15 mouse cellular contexts compared by ENCODE assay signal in the genomic region with DNA sequence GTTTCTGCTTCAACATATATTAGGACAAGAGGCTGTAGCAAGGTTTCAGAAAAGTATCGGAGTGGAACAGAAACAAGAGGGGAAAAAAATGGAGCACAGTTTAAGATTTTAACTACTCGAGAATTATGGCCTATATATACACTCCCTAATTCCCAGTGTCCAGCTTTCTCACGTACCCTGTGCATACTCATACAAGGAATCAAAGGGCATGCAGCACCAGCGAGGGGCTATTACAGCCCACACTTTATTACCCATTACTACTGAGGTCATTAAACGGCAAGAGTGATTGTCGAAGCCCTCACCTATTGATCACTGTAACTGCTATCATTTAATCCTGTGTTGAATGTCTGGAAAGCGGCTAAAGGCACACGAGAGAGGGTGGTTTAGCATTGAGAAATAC.
DNase-seq lines count a peak whose midpoint lies in the region; ATAC-seq and TF ChIP-seq lines count a peak whose summit lies in the region.
"Had no signal": no experiment of that assay in that cellular context is flagged by ENCODE, and none has a peak within 500 bp of the region (broad histone marks: within the 10 kb centered on the region; RNA-seq: fewer than 3 reads in every experiment).

No protein-coding gene starts in this region.

- H3K9ac ChIP-seq in forebrain, postnatal 0 days: peak overlapping the region; percentile 45
- H3K9ac ChIP-seq in forebrain, embryonic 14.5 days (ENCODE audit: low read length): no peak overlapping the region
- no peak overlapping the region for H3K9ac ChIP-seq in kidney, embryonic 14.5 days (ENCODE audit: low read depth, low read length)
- peak overlapping the region; percentile 59 for H3K9ac ChIP-seq in CH12.LX (ENCODE audit: insufficient read depth, low read depth)
- no peak overlapping the region for H3K9ac ChIP-seq in limb, embryonic 15.5 days
- H3K9ac ChIP-seq in lung, postnatal 0 days (replicated peaks; ENCODE audit: low read depth): no peak overlapping the region
- H3K9ac ChIP-seq: liver, embryonic 12.5 days had no signal

- H3K9me3 ChIP-seq in forebrain, postnatal 0 days (ENCODE audit: low read length): no peaks in the 10 kb centered on the region
- H3K9me3 ChIP-seq in forebrain, embryonic 14.5 days (replicated peaks; ENCODE audit: control insufficient read depth, low read length): no peaks in the 10 kb centered on the region
- no peaks in the 10 kb centered on the region for H3K9me3 ChIP-seq in kidney, embryonic 14.5 days (ENCODE audit: control insufficient read depth, low read length)
- H3K9me3 ChIP-seq in CH12.LX (replicated peaks; ENCODE audit: low read length): no peaks in the 10 kb centered on the region
- H3K9me3 ChIP-seq in limb, embryonic 15.5 days: no peaks in the 10 kb centered on the region
- no peaks in the 10 kb centered on the region for H3K9me3 ChIP-seq in lung, postnatal 0 days (ENCODE audit: low read length)
- H3K9me3 ChIP-seq: liver, embryonic 12.5 days had no signal

- 0 out of 2 replicates have a peak, but pooled peaks cover 8% of the 10 kb centered on the region for H3K36me3 ChIP-seq in forebrain, postnatal 0 days (ENCODE audit: insufficient read depth)
- no peaks in the 10 kb centered on the region for H3K36me3 ChIP-seq in forebrain, embryonic 14.5 days (ENCODE audit: control insufficient read depth, insufficient read depth, low read length)
- no peaks in the 10 kb centered on the region for H3K36me3 ChIP-seq in kidney, embryonic 14.5 days (ENCODE audit: control insufficient read depth, insufficient read depth, low read length)
- H3K36me3 ChIP-seq in CH12.LX (replicated peaks in 1 of 2; ENCODE audit: control insufficient read depth in 1 of 2, insufficient read depth in 1 of 2, low read length in 1 of 2): peaks cover 39 to 55% of the 10 kb centered on the region in 2 experiments
- peaks cover 13% of the 10 kb centered on the region; the same call in 1 of the 2 replicates for H3K36me3 ChIP-seq in limb, embryonic 15.5 days
- H3K36me3 ChIP-seq in lung, postnatal 0 days (ENCODE audit: insufficient read depth, low read length): peaks cover 15% of the 10 kb centered on the region; the same call in 1 of the 2 replicates

- H3K4me2 ChIP-seq in forebrain, postnatal 0 days (ENCODE audit: low read depth): peak overlapping the region; percentile 30
- H3K4me2 ChIP-seq in forebrain, embryonic 14.5 days (ENCODE audit: low read length): no peak overlapping the region
- H3K4me2 ChIP-seq in kidney, embryonic 14.5 days (replicated peaks; ENCODE audit: low read depth, low read length): no peak overlapping the region
- peak overlapping the region; percentile 96 for H3K4me2 ChIP-seq in CH12.LX (ENCODE audit: insufficient read depth, low read depth, poor library complexity, severe bottlenecking)
- no peak overlapping the region for H3K4me2 ChIP-seq in limb, embryonic 15.5 days
- H3K4me2 ChIP-seq in lung, postnatal 0 days (replicated peaks; ENCODE audit: low read depth, low read length): no peak overlapping the region
- H3K4me2 ChIP-seq: liver, embryonic 12.5 days; midbrain, embryonic 11.5 days had no signal

- TF ChIP-seq CTCF in forebrain, postnatal 0 days (IDR thresholded peaks at IDR 0.05; ENCODE audit: low read depth): no peak
- TF ChIP-seq CTCF in CH12.LX (conservative IDR thresholded peaks at IDR 0.05 in 1 of 2, IDR thresholded peaks at IDR 0.05 in 1 of 2; ENCODE audit: low read depth in 2 of 2, low read length in 2 of 2): no peak
- no peak for TF ChIP-seq CTCF in lung, postnatal 0 days (IDR thresholded peaks at IDR 0.05)

- H3K4me1 ChIP-seq in forebrain, postnatal 0 days (ENCODE audit: insufficient read depth): no peaks in the 10 kb centered on the region
- H3K4me1 ChIP-seq in forebrain, embryonic 14.5 days (ENCODE audit: control insufficient read depth, insufficient read depth, low read length): peaks cover 20% of the 10 kb centered on the region
- H3K4me1 ChIP-seq in kidney, embryonic 14.5 days (ENCODE audit: control insufficient read depth, insufficient read depth, low read length): peaks cover 10% of the 10 kb centered on the region; the same call in 1 of the 2 replicates
- H3K4me1 ChIP-seq in CH12.LX (ENCODE audit: control insufficient read depth in 1 of 2, insufficient read depth in 2 of 2): peaks cover 13 to 76% of the 10 kb centered on the region in 2 experiments
- H3K4me1 ChIP-seq in limb, embryonic 15.5 days: peaks cover 27% of the 10 kb centered on the region
- H3K4me1 ChIP-seq in lung, postnatal 0 days (ENCODE audit: insufficient read depth, low read depth, low read length): no peaks in the 10 kb centered on the region

- H3K4me3 ChIP-seq in forebrain, postnatal 0 days (ENCODE audit: low read depth, low read length): no peak overlapping the region
- no peak overlapping the region for H3K4me3 ChIP-seq in forebrain, embryonic 14.5 days (ENCODE audit: low read depth, low read length)
- H3K4me3 ChIP-seq in kidney, embryonic 14.5 days (ENCODE audit: low read length): no peak overlapping the region
- H3K4me3 ChIP-seq in CH12.LX (replicated peaks in 1 of 3; ENCODE audit: low read depth in 2 of 3, low read length in 2 of 3, poor library complexity in 1 of 3): peak overlapping the region in 1 of 3 experiments; percentile 6
- H3K4me3 ChIP-seq in limb, embryonic 15.5 days: no peak overlapping the region
- no peak overlapping the region for H3K4me3 ChIP-seq in lung, postnatal 0 days (ENCODE audit: low read depth, low read length)
- H3K4me3 ChIP-seq: liver, embryonic 12.5 days had no signal

- in situ Hi-C loops in CH12.LX (cut with MboI; ENCODE audit: low pct_ligation_motif_present, low pct_unique_long_range_greater_than_20kb, low sequenced_read_pairs): no loop called here

- no peak for TF ChIP-seq RAD21 in CH12.LX (IDR thresholded peaks at IDR 0.05; ENCODE audit: low read depth, low read length)

- WGBS in forebrain, postnatal 0 days: 71% methylated on average over 8 of the region's 8 CpGs
- WGBS in forebrain, embryonic 14.5 days: 67% methylated on average over 8 of the region's 8 CpGs
- WGBS in kidney, embryonic 14.5 days: 22% methylated on average over 8 of the region's 8 CpGs
- WGBS in limb, embryonic 15.5 days: 45% methylated on average over 8 of the region's 8 CpGs
- 73% methylated on average over 8 of the region's 8 CpGs for WGBS in lung, postnatal 0 days

- peak overlapping the region; percentile 68 for H3K27ac ChIP-seq in forebrain, postnatal 0 days (ENCODE audit: low read depth, low read length)
- no peak overlapping the region for H3K27ac ChIP-seq in forebrain, embryonic 14.5 days (ENCODE audit: low read depth, low read length)
- H3K27ac ChIP-seq in kidney, embryonic 14.5 days (ENCODE audit: low read depth, low read length): no peak overlapping the region
- peak overlapping the region; percentile 77 for H3K27ac ChIP-seq in CH12.LX (ENCODE audit: insufficient read depth, low read depth)
- H3K27ac ChIP-seq in limb, embryonic 15.5 days: peak overlapping the region; percentile 63; the same call in 1 of the 2 replicates
- no peak overlapping the region for H3K27ac ChIP-seq in lung, postnatal 0 days (ENCODE audit: low read length)
- H3K27ac ChIP-seq: liver, embryonic 12.5 days had no signal

- H3K79me2 ChIP-seq in CH12.LX (replicated peaks; ENCODE audit: control insufficient read depth, extremely low read depth, insufficient read depth, poor library complexity, severe bottlenecking): peaks cover 91% of the 10 kb centered on the region

- H3K27me3 ChIP-seq in forebrain, postnatal 0 days (ENCODE audit: insufficient read depth, low read length): no peaks in the 10 kb centered on the region
- 0 out of 2 replicates have a peak, but pooled peaks cover 8% of the 10 kb centered on the region for H3K27me3 ChIP-seq in forebrain, embryonic 14.5 days (replicated peaks; ENCODE audit: control insufficient read depth, insufficient read depth, low read length)
- no peaks in the 10 kb centered on the region for H3K27me3 ChIP-seq in kidney, embryonic 14.5 days (ENCODE audit: control insufficient read depth, insufficient read depth, low read length)
- no peaks in the 10 kb centered on the region for H3K27me3 ChIP-seq in CH12.LX (replicated peaks)
- H3K27me3 ChIP-seq in limb, embryonic 15.5 days: no peaks in the 10 kb centered on the region
- H3K27me3 ChIP-seq in lung, postnatal 0 days (replicated peaks; ENCODE audit: insufficient read depth, low read length): no peaks in the 10 kb centered on the region
- H3K27me3 ChIP-seq: liver, embryonic 12.5 days had no signal

- TF ChIP-seq EP300 in CH12.LX (IDR thresholded peaks at IDR 0.05; ENCODE audit: low read length): no peak
- TF ChIP-seq EP300 in lung, postnatal 0 days (IDR thresholded peaks at IDR 0.05): no peak

- DNase-seq in forebrain, postnatal 0 days: no peak
- no peak for DNase-seq in forebrain, embryonic 14.5 days (ENCODE audit: low spot score)
- no peak for DNase-seq in kidney, postnatal 10 days
- DNase-seq in CH12.LX (ENCODE audit: extremely low read depth): no peak
- DNase-seq in embryo, embryonic 10.5 days (ENCODE audit: low spot score): no peak
- DNase-seq in lung, postnatal 0 days (ENCODE audit: low spot score): no peak
- DNase-seq: cerebellum, adult 18-20 months; kidney, postnatal 25 days; layer of hippocampus, postnatal 36 days; lung, postnatal 10 days had no signal

- dilution Hi-C loops in CH12.LX (cut with MboI; ENCODE audit: extremely low pct_ligation_motif_present, extremely low pct_unique_long_range_greater_than_20kb, low sequenced_read_pairs): no loop called here

- TF ChIP-seq POLR2A in CH12.LX (IDR thresholded peaks at IDR 0.05; ENCODE audit: low read depth, low read length): no peak

- ATAC-seq in forebrain, postnatal 0 days: no peak
- ATAC-seq in forebrain, embryonic 14.5 days: no peak
- ATAC-seq in kidney, embryonic 14.5 days (ENCODE audit: low FRiP score, low TSS enrichment): peak; percentile 67; the same call in 1 of the 2 replicates
- no peak for ATAC-seq in limb, embryonic 15.5 days (ENCODE audit: insufficient number of reproducible peaks, low FRiP score, low TSS enrichment, low read depth)
- no peak for ATAC-seq in lung, postnatal 0 days
- ATAC-seq: hindbrain, embryonic 16.5 days; liver, embryonic 12.5 days had no signal

TF ChIP-seq in CH12.LX, 34 proteins besides CTCF, POLR2A, EP300 and RAD21:
- TF ChIP-seq NELFE (IDR thresholded peaks at IDR 0.05; ENCODE audit: low read depth, low read length): no peak
- TF ChIP-seq HCFC1 (IDR thresholded peaks at IDR 0.05; ENCODE audit: low read depth, low read length): no peak
- no peak for TF ChIP-seq MEF2A (IDR thresholded peaks at IDR 0.05; ENCODE audit: borderline replicate concordance, low read depth, low read length)
- TF ChIP-seq ZC3H11A (IDR thresholded peaks at IDR 0.05; ENCODE audit: low read depth, low read length): no peak
- TF ChIP-seq CHD1 (IDR thresholded peaks at IDR 0.05; ENCODE audit: low read depth, low read length): no peak; the same call in 1 of the 2 replicates
- no peak for TF ChIP-seq TCF12 (IDR thresholded peaks at IDR 0.05; ENCODE audit: low read depth, low read length)
- no peak for TF ChIP-seq USF2 (conservative IDR thresholded peaks at IDR 0.05; ENCODE audit: low read depth, low read length)
- TF ChIP-seq UBTF (IDR thresholded peaks at IDR 0.05; ENCODE audit: low read depth, low read length): no peak

Comparison
In these comparisons a context has a peak if more than half of its experiments do, and no peak if none do; other contexts are left out.
1. H3K27ac ChIP-seq: peak in forebrain, postnatal 0 days (single experiment), CH12.LX (single experiment) and limb, embryonic 15.5 days (single experiment); none in forebrain, embryonic 14.5 days (single experiment), kidney, embryonic 14.5 days (single experiment) and lung, postnatal 0 days (single experiment).
2. H3K4me2 ChIP-seq: peak in forebrain, postnatal 0 days (single experiment) and CH12.LX (single experiment); none in forebrain, embryonic 14.5 days (single experiment), kidney, embryonic 14.5 days (single experiment), limb, embryonic 15.5 days (single experiment) and lung, postnatal 0 days (single experiment).
3. H3K9ac ChIP-seq: peak in forebrain, postnatal 0 days (single experiment) and CH12.LX (single experiment); none in forebrain, embryonic 14.5 days (single experiment), kidney, embryonic 14.5 days (single experiment), limb, embryonic 15.5 days (single experiment) and lung, postnatal 0 days (single experiment).